In the genomic region with DNA sequence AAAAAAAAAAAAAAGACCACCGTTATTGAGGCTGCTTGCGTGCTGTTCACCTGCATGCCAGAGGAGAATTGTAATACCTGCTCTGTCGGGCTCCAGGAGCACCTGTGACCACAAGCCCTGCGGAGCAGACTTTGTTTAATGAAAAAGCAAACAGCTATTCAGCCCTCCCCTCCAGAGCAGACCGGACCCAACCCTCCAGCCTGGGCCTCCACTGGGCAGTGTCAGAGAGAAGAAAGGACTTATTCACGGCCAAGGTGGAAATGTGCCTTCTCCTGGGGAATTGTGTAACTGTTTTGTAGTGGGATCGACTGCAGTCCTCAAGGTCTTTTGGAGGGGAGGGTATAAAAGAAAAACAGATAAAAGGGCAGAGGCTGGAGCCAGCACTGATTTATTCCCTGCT, we compare ENCODE assay signal across 9 mouse cellular contexts.
DNase-seq lines count a peak whose midpoint lies in the region; ATAC-seq lines count a peak whose summit lies in the region.
"Had no signal": no experiment of that assay in that cellular context is flagged by ENCODE, and none has a peak within 500 bp of the region (broad histone marks: within the 10 kb centered on the region; RNA-seq: fewer than 3 reads in every experiment).

No protein-coding gene starts in this region.

- 2% methylated on average over 7 of the region's 7 CpGs for WGBS in hindbrain, embryonic 10.5 days
- WGBS in limb, embryonic 15.5 days: 10% methylated on average over 7 of the region's 7 CpGs
- WGBS in neural tube, embryonic 11.5 days: 3% methylated on average over 7 of the region's 7 CpGs

- ATAC-seq in limb, embryonic 15.5 days (ENCODE audit: insufficient number of reproducible peaks, low FRiP score, low TSS enrichment, low read depth): no peak
- ATAC-seq in neural tube, embryonic 11.5 days (ENCODE audit: insufficient read depth, low FRiP score, low TSS enrichment): no peak; the same call in 1 of the 2 replicates
- no peak for ATAC-seq in cerebellum, adult (ENCODE audit: insufficient number of reproducible peaks, low FRiP score, low TSS enrichment)

- H3K4me1 ChIP-seq in hindbrain, embryonic 10.5 days (replicated peaks): peaks cover 67% of the 10 kb centered on the region
- peaks cover 10% of the 10 kb centered on the region; the same call in 1 of the 2 replicates for H3K4me1 ChIP-seq in limb, embryonic 15.5 days
- peaks cover 19% of the 10 kb centered on the region for H3K4me1 ChIP-seq in neural tube, embryonic 11.5 days (ENCODE audit: control insufficient read depth, insufficient read depth, low read length)

- H3K36me3 ChIP-seq in hindbrain, embryonic 10.5 days: no peaks in the 10 kb centered on the region
- H3K36me3 ChIP-seq in limb, embryonic 15.5 days: no peaks in the 10 kb centered on the region
- no peaks in the 10 kb centered on the region for H3K36me3 ChIP-seq in neural tube, embryonic 11.5 days (ENCODE audit: control insufficient read depth, insufficient read depth, low read length)

- peak overlapping the region; percentile 39; the same call in 1 of the 2 replicates for H3K4me2 ChIP-seq in limb, embryonic 15.5 days
- peak overlapping the region; percentile 15 for H3K4me2 ChIP-seq in neural tube, embryonic 11.5 days (ENCODE audit: low read depth)

- H3K9ac ChIP-seq in limb, embryonic 15.5 days: no peak overlapping the region
- H3K9ac ChIP-seq in neural tube, embryonic 11.5 days (ENCODE audit: low read length): no peak overlapping the region

- H3K27me3 ChIP-seq in hindbrain, embryonic 10.5 days (ENCODE audit: insufficient read depth, poor library complexity, severe bottlenecking): peaks cover 27% of the 10 kb centered on the region
- H3K27me3 ChIP-seq in limb, embryonic 15.5 days: 0 out of 2 replicates have a peak, but pooled peaks cover 4% of the 10 kb centered on the region
- no peaks in the 10 kb centered on the region for H3K27me3 ChIP-seq in neural tube, embryonic 11.5 days (ENCODE audit: control insufficient read depth, insufficient read depth, low read length)

- peak overlapping the region; percentile 90 for H3K27ac ChIP-seq in hindbrain, embryonic 10.5 days
- no peak overlapping the region for H3K27ac ChIP-seq in limb, embryonic 15.5 days
- peak overlapping the region; percentile 3; the same call in 1 of the 2 replicates for H3K27ac ChIP-seq in neural tube, embryonic 11.5 days (ENCODE audit: low read depth, low read length)

- no peaks in the 10 kb centered on the region for H3K9me3 ChIP-seq in hindbrain, embryonic 10.5 days
- no peaks in the 10 kb centered on the region for H3K9me3 ChIP-seq in limb, embryonic 15.5 days
- H3K9me3 ChIP-seq in neural tube, embryonic 11.5 days (ENCODE audit: control insufficient read depth, low read length): no peaks in the 10 kb centered on the region
- H3K9me3 ChIP-seq: megakaryocyte, embryonic 14.5 days had no signal

- peak overlapping the region; percentile 34 for H3K4me3 ChIP-seq in hindbrain, embryonic 10.5 days
- H3K4me3 ChIP-seq in limb, embryonic 15.5 days: no peak overlapping the region
- H3K4me3 ChIP-seq in neural tube, embryonic 11.5 days (ENCODE audit: low read depth, low read length): no peak overlapping the region
- H3K4me3 ChIP-seq: megakaryocyte, embryonic 14.5 days had no signal

- DNase-seq in retina, postnatal 1 day: peak; percentile 32
- no peak for DNase-seq in retina, embryonic 14.5 days (ENCODE audit: low spot score)
- DNase-seq in hindbrain, embryonic 10.5 days (ENCODE audit: low spot score): peak; percentile 56
- peak; percentile 35 for DNase-seq in neural tube, embryonic 11.5 days (ENCODE audit: low spot score)
- DNase-seq in gastrocnemius, postnatal 25 days: no peak
- no peak for DNase-seq in thymus, adult 18-20 months

Comparison
In these comparisons a context has a peak if more than half of its experiments do, and no peak if none do; other contexts are left out.
1. DNase-seq: peak in retina, postnatal 1 day (single experiment), hindbrain, embryonic 10.5 days (single experiment) and neural tube, embryonic 11.5 days (single experiment); none in retina, embryonic 14.5 days (single experiment), gastrocnemius, postnatal 25 days (single experiment) and thymus, adult 18-20 months (0 of 2).